Mouse (Mus musculus): ENCODE results near the gene Slc26a9.

- TF ChIP-seq ZC3H11A (IDR thresholded peaks at IDR 0.05; ENCODE audit: borderline replicate concordance, low read depth, low read length): no peak
- TF ChIP-seq CHD2 (IDR thresholded peaks at IDR 0.05; ENCODE audit: low read depth, low read length): no peak
Observed at GRCm38 (mm10) chr1:131721989-131722388, 21.8 kb upstream of the Slc26a9 start.

Data from ES-E14 (cell line).